Mouse (Mus musculus) neural tube, embryonic 15.5 days (tissue): ENCODE data around the gene Stac2. TPM values are rescaled to one million over a fixed set of nuclear protein-coding genes. Genes with fewer than 3 reads are reported as not detected.

ENCODE experiments used
- ATAC-seq: fragments of 200-750 bp; cut with Nextera tagmentation; 2 replicates; pipeline ENCODE4 v1.8.0; 2017; ENCODE audit warnings: mild to moderate bottlenecking, moderate TSS enrichment, moderate library complexity; ENCODE audit not compliant: low FRiP score
- H3K27ac ChIP-seq: fragments of 300-500 bp; sonication (generic); replicated peaks from 2 replicates; pipeline ENCODE4 v1.5.1; 2015; ENCODE audit warnings: mild to moderate bottlenecking, inconsistent platforms
- H3K27me3 ChIP-seq: fragments of 300-500 bp; sonication (generic); replicated peaks from 2 replicates; pipeline ENCODE4 v1.6.1; 2015; ENCODE audit warnings: inconsistent platforms
- H3K36me3 ChIP-seq: fragments of 300-500 bp; sonication (generic); 2 replicates; pipeline ENCODE4 v1.6.1; 2015; ENCODE audit warnings: inconsistent platforms
- H3K4me1 ChIP-seq: fragments of 300-500 bp; sonication (generic); 2 replicates; pipeline ENCODE4 v1.6.1; 2015; ENCODE audit warnings: inconsistent platforms
- H3K4me2 ChIP-seq: fragments of 300-500 bp; sonication (generic); 2 replicates; pipeline ENCODE4 v1.6.1; 2015; ENCODE audit warnings: inconsistent platforms, mild to moderate bottlenecking, moderate library complexity
- H3K4me3 ChIP-seq: fragments of 300-500 bp; sonication (generic); replicated peaks from 2 replicates; pipeline ENCODE4 v1.5.1; 2015; ENCODE audit warnings: mild to moderate bottlenecking, inconsistent platforms
- H3K9ac ChIP-seq: fragments of 300-500 bp; sonication (generic); replicated peaks from 2 replicates; pipeline ENCODE4 v1.6.1; 2015; ENCODE audit warnings: mild to moderate bottlenecking, inconsistent platforms
- H3K9me3 ChIP-seq: fragments of 300-500 bp; sonication (generic); replicated peaks from 2 replicates; pipeline ENCODE4 v1.6.1; 2016; ENCODE audit warnings: inconsistent platforms
- WGBS: fragments of 180-500 bp; shearing (Covaris S2); methylation state at CpG from one replicate; pipeline ENCODE4 v1.1.7; 2015; ENCODE audit warnings: mixed read lengths; 5-methylcytosine and 5-hydroxymethylcytosine counted together
- polyA plus RNA-seq: library from polyadenylated mRNA; unstranded; fragments of >200 nt; fragmentation: Nextera tagmentation; extraction: Ambion mirVana; gene quantifications from 2 replicates; pipeline ENCODE4 v1.2.1, GENCODE M21; 2015

Stac2 gene
- polyA plus RNA-seq, 1 experiment from 2014 or later = 18.2 TPM

- Histone ChIP-seq H3K4me2 (no peak overlapping the region), H3K9me3 (no peaks in the 10 kb centered on the region), H3K4me3 (no peak overlapping the region), H3K9ac (no peak overlapping the region), H3K27me3 (0 out of 2 replicates have a peak, but pooled peaks cover 5% of the 10 kb centered on the region), H3K27ac (no peak overlapping the region), H3K36me3 (peaks cover 30% of the 10 kb centered on the region), H3K4me1 (peaks cover 29% of the 10 kb centered on the region)
- ATAC-seq = no peak
- 43% methylated on average over 5 of the region's 5 CpGs for WGBS
These were observed 22.4 kb downstream of the Stac2 start for GRCm38 (mm10) chr11:98030701-98031442.

- H3K9ac ChIP-seq = peak overlapping the region; percentile 99
- no peaks in the 10 kb centered on the region for H3K27me3 ChIP-seq
- ATAC-seq = no peak
- H3K4me3 ChIP-seq = peak overlapping the region; percentile 97
- WGBS = 27% methylated on average over 7 of the region's 7 CpGs
- peaks cover 31% of the 10 kb centered on the region for H3K4me1 ChIP-seq
- H3K9me3 ChIP-seq = no peaks in the 10 kb centered on the region
- peaks cover 30% of the 10 kb centered on the region for H3K36me3 ChIP-seq
- H3K27ac ChIP-seq = peak overlapping the region; percentile 94; the same call in 1 of the 2 replicates
- peak overlapping the region; percentile 92 for H3K4me2 ChIP-seq
These were observed 25.5 kb downstream of the Stac2 start for GRCm38 (mm10) chr11:98027785-98028184.

- Histone ChIP-seq H3K27me3 (no peaks in the 10 kb centered on the region), H3K36me3 (peaks cover 30% of the 10 kb centered on the region), H3K4me1 (peaks cover 31% of the 10 kb centered on the region), H3K4me2 (peak overlapping the region; percentile 92), H3K9me3 (no peaks in the 10 kb centered on the region), H3K9ac (peak overlapping the region; percentile 99), H3K27ac (peak overlapping the region; percentile 94), H3K4me3 (peak overlapping the region; percentile 97)
- WGBS = 0% methylated on average over 18 of the region's 18 CpGs
- ATAC-seq = no peak
These were observed 26.0 kb downstream of the Stac2 start for GRCm38 (mm10) chr11:98027297-98027688.

- peak; percentile 64 for ATAC-seq
- Histone ChIP-seq H3K36me3 (peaks cover 30% of the 10 kb centered on the region), H3K9me3 (no peaks in the 10 kb centered on the region), H3K27ac (peak within 1 kb of the TSS; percentile 94), H3K4me2 (peak within 1 kb of the TSS; percentile 92), H3K27me3 (no peaks in the 10 kb centered on the region), H3K4me3 (peak within 1 kb of the TSS; percentile 97), H3K4me1 (peaks cover 32% of the 10 kb centered on the region), H3K9ac (peak within 1 kb of the TSS; percentile 99)
- under 1% methylated on average over 67 of the region's 69 CpGs for WGBS
These were observed 26.5 kb downstream of the Stac2 start, which contains the start of gene Rpl19 for GRCm38 (mm10) chr11:98026570-98027296. Rpl19 (plus strand) TSS chr11:98026710.

- H3K36me3 ChIP-seq = peaks cover 28% of the 10 kb centered on the region
- ATAC-seq = no peak
- WGBS = 5% methylated on average over 15 of the region's 15 CpGs
These were observed 27.1 kb downstream of the Stac2 start for GRCm38 (mm10) chr11:98026248-98026569.

GRCm38 (mm10) chr11:98024516-98024915 is 28.7 kb downstream of the Stac2 start:
- Histone ChIP-seq H3K9ac (no peak overlapping the region), H3K4me3 (no peak overlapping the region), H3K27ac (no peak overlapping the region), H3K4me2 (no peak overlapping the region), H3K36me3 (peaks cover 13% of the 10 kb centered on the region), H3K9me3 (no peaks in the 10 kb centered on the region), H3K27me3 (no peaks in the 10 kb centered on the region), H3K4me1 (peaks cover 54% of the 10 kb centered on the region)
- 92% methylated on average over 3 of the region's 3 CpGs for WGBS
- no peak for ATAC-seq

More at GRCm38 (mm10) chr11:98026248-98026569, 27.1 kb downstream of the Stac2 start:
- H3K4me1 ChIP-seq = peaks cover 37% of the 10 kb centered on the region
- peak overlapping the region; percentile 99 for H3K9ac ChIP-seq
- peak overlapping the region; percentile 94 for H3K27ac ChIP-seq
- peak overlapping the region; percentile 92 for H3K4me2 ChIP-seq
- H3K27me3 ChIP-seq = no peaks in the 10 kb centered on the region
- no peaks in the 10 kb centered on the region for H3K9me3 ChIP-seq
- H3K4me3 ChIP-seq = peak overlapping the region; percentile 97

GRCm38 (mm10) chr11:98022555-98023371 is 30.5 kb downstream of the Stac2 start, which contains the start of gene Cacnb1:
Cacnb1 (minus strand) TSS chr11:98023034.
- Histone ChIP-seq H3K27me3 (no peaks in the 10 kb centered on the region), H3K27ac (peak within 1 kb of the TSS; percentile 97), H3K36me3 (peaks cover 8% of the 10 kb centered on the region), H3K4me1 (peaks cover 60% of the 10 kb centered on the region), H3K9me3 (no peaks in the 10 kb centered on the region), H3K4me2 (peak within 1 kb of the TSS; percentile 70), H3K4me3 (peak within 1 kb of the TSS; percentile 97), H3K9ac (peak within 1 kb of the TSS; percentile 99)
- under 1% methylated on average over 50 of the region's 52 CpGs for WGBS
- ATAC-seq = peak; percentile 66

GRCm38 (mm10) chr11:98022253-98022554 is 31.1 kb downstream of the Stac2 start:
- Histone ChIP-seq H3K4me1 (peaks cover 55% of the 10 kb centered on the region), H3K4me2 (peak overlapping the region; percentile 70), H3K36me3 (peaks cover 13% of the 10 kb centered on the region), H3K27ac (peak overlapping the region; percentile 97), H3K9me3 (no peaks in the 10 kb centered on the region), H3K9ac (peak overlapping the region; percentile 99), H3K4me3 (peak overlapping the region; percentile 97), H3K27me3 (no peaks in the 10 kb centered on the region)
- ATAC-seq = peak; percentile 36; the same call in 1 of the 2 replicates
- 0% methylated on average over 22 of the region's 23 CpGs for WGBS

GRCm38 (mm10) chr11:98021565-98022252 is 31.6 kb downstream of the Stac2 start:
- whole genome bisulfite sequencing = 3% methylated on average over 33 of the region's 34 CpGs
- peak; percentile 26 for ATAC-seq
- peak overlapping the region; percentile 99 for H3K9ac ChIP-seq
- peaks cover 18% of the 10 kb centered on the region for H3K36me3 ChIP-seq
- peak overlapping the region; percentile 97 for H3K4me3 ChIP-seq
- H3K9me3 ChIP-seq = no peaks in the 10 kb centered on the region
- peak overlapping the region; percentile 70 for H3K4me2 ChIP-seq
- no peaks in the 10 kb centered on the region for H3K27me3 ChIP-seq
- peaks cover 55% of the 10 kb centered on the region for H3K4me1 ChIP-seq
- peak overlapping the region; percentile 97 for H3K27ac ChIP-seq

- H3K9ac ChIP-seq = peak overlapping the region; percentile 99
- no peaks in the 10 kb centered on the region for H3K9me3 ChIP-seq
- H3K36me3 ChIP-seq = peaks cover 24% of the 10 kb centered on the region
- peaks cover 55% of the 10 kb centered on the region for H3K4me1 ChIP-seq
- H3K4me3 ChIP-seq = peak overlapping the region; percentile 97
- H3K4me2 ChIP-seq = peak overlapping the region; percentile 70
- WGBS = 58% methylated on average over 2 of the region's 2 CpGs
- no peak for ATAC-seq
- H3K27me3 ChIP-seq = no peaks in the 10 kb centered on the region
- H3K27ac ChIP-seq = 0 out of 2 replicates have a peak overlapping the region, but pooled peaks have one; percentile 97
These were observed 32.1 kb downstream of the Stac2 start for GRCm38 (mm10) chr11:98021118-98021517.

- Histone ChIP-seq H3K9ac (peak overlapping the region; percentile 99), H3K4me2 (peak overlapping the region; percentile 70), H3K27ac (peak overlapping the region; percentile 97; the same call in 1 of the 2 replicates), H3K9me3 (no peaks in the 10 kb centered on the region), H3K27me3 (no peaks in the 10 kb centered on the region), H3K4me3 (peak overlapping the region; percentile 97), H3K4me1 (peaks cover 51% of the 10 kb centered on the region), H3K36me3 (peaks cover 28% of the 10 kb centered on the region)
- no peak for ATAC-seq
- 40% methylated on average over 1 of the region's 1 CpGs for WGBS
These were observed 32.6 kb downstream of the Stac2 start for GRCm38 (mm10) chr11:98020710-98021109.
